Mouse (Mus musculus) liver, embryonic 14.5 days (tissue): ENCODE measurements around the gene Sf3b1.

Experiments
- CTCF ChIP-seq: IDR thresholded peaks from 2 replicates; pipeline ENCODE4 v1.5.1; 2016; ENCODE audit warnings: antibody characterized with exemption, low read depth, control low read depth
- EP300 ChIP-seq: IDR thresholded peaks from 2 replicates; pipeline ENCODE4 v1.6.1; 2016; ENCODE audit warnings: antibody characterized with exemption, low read depth

- TF ChIP-seq CTCF, result no peak
- no peak for TF ChIP-seq EP300
Measured at GRCm38 (mm10) chr1:54971687-54972404, 55.4 kb downstream of the Sf3b1 start.
